Mouse (Mus musculus): ENCODE data around the gene Slc35f4. TPM values are rescaled to one million over a fixed set of nuclear protein-coding genes. Genes with fewer than 3 reads are reported as not detected.
A peak's percentile ranks its signal among the peaks of the same experiment; 100 is the strongest.
"Not testable (repeated sequence)": the region's sequence is repeated elsewhere in the genome, so short reads cannot be mapped to it uniquely, and the experiment has no call there.

Slc35f4 gene
- polyA plus RNA-seq, 1 experiment from 2014 or later = 0.13 TPM

DNA sequence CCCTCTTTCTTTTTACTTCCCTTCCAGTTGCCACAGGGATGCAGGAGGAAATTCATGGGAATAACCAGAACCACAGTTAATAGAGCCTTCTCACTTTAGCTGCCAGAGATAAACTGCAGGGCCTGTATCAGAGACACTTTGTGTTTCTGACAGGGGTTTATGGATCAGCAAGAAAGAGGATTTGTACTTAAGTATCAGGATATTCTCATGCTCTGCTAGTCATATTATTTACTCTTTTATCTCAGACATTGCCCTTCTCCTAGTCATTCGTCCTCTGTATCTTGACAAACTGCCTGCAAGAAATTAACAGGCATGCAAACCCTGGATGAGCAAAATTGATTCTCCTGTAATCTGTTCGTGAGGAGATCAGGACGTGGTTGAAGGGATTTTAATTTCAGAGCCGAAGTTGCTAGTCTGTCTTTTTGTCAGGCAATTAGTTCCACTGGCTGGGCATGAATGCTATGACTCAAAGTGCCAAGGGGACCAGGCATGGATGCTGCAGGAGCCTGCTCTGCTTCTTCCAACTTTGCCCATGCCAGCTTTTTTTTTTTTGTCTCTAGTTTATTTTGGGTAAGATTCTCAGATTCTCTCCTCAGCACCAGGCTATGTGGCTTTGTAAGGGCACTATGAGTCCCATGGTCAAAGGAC is 231.9 kb downstream of the Slc35f4 start:
- H3K4me1 ChIP-seq (replicated peaks; ENCODE audit: control insufficient read depth, insufficient read depth, low read length) = no peaks in the 10 kb centered on the region
- H3K4me2 ChIP-seq (replicated peaks; ENCODE audit: low read depth) = no peak overlapping the region
- H3K4me3 ChIP-seq (ENCODE audit: low read depth, low read length) = no peak overlapping the region
- TF ChIP-seq CTCF (IDR thresholded peaks at IDR 0.05; ENCODE audit: low read depth) = no peak
- ATAC-seq = no peak
- no peaks in the 10 kb centered on the region for H3K36me3 ChIP-seq (ENCODE audit: control insufficient read depth, insufficient read depth)
- 41% methylated on average over 4 of the region's 4 CpGs for WGBS
- no peaks in the 10 kb centered on the region for H3K27me3 ChIP-seq (replicated peaks; ENCODE audit: control insufficient read depth, insufficient read depth, low read length)
- H3K9me3 ChIP-seq (ENCODE audit: control insufficient read depth) = no peaks in the 10 kb centered on the region
- no peak overlapping the region for H3K9ac ChIP-seq (ENCODE audit: low read depth, low read length)
- H3K27ac ChIP-seq (ENCODE audit: low read depth, low read length) = no peak overlapping the region

DNA sequence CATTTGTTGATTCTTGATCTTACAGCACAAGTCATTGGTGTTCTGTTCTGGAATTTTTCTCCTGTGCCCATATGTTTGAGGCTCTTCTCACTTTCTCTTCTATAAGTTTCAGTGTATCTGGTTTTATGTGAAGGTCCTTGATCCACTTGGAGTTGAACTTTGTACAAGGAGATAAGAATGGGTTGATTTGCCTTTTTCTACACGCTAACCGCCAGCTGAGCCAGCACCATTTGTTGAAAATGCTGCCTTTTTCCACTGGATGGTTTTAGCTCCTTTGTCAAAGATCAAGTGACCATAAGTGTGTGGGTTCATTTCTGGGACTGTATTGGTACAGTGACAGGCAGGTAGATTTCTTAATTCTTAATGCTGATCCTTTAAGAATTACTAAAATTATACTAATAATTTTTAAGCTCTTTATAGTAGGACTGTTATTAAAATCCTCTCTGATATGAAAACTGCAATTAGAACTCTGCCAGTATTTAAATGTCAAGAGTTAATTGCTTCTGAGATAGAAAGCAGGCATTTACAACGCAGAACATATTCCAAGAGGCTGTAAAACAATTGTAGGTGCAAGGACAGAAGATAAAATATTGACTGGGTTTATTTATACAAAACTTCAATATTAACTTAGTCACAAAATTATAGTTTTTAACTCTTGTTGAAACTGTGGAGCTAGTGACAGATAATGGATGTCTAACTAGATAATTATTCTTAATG is 235.7 kb downstream of the Slc35f4 start:
- peak; percentile 51; the same call in 1 of the 2 replicates for ATAC-seq
- WGBS = 46% methylated on average over 3 of the region's 3 CpGs
- no peak for TF ChIP-seq CTCF (IDR thresholded peaks at IDR 0.05; ENCODE audit: low read depth)
- H3K4me1 ChIP-seq (replicated peaks; ENCODE audit: control insufficient read depth, insufficient read depth, low read length) = no peaks in the 10 kb centered on the region
- H3K9ac ChIP-seq (ENCODE audit: low read depth, low read length) = no peak overlapping the region
- H3K9me3 ChIP-seq (ENCODE audit: control insufficient read depth) = no peaks in the 10 kb centered on the region
- H3K4me2 ChIP-seq (replicated peaks; ENCODE audit: low read depth) = no peak overlapping the region
- H3K27ac ChIP-seq (ENCODE audit: low read depth, low read length) = no peak overlapping the region
- H3K27me3 ChIP-seq (replicated peaks; ENCODE audit: control insufficient read depth, insufficient read depth, low read length) = no peaks in the 10 kb centered on the region
- no peaks in the 10 kb centered on the region for H3K36me3 ChIP-seq (ENCODE audit: control insufficient read depth, insufficient read depth)
- no peak overlapping the region for H3K4me3 ChIP-seq (ENCODE audit: low read depth, low read length)

DNA sequence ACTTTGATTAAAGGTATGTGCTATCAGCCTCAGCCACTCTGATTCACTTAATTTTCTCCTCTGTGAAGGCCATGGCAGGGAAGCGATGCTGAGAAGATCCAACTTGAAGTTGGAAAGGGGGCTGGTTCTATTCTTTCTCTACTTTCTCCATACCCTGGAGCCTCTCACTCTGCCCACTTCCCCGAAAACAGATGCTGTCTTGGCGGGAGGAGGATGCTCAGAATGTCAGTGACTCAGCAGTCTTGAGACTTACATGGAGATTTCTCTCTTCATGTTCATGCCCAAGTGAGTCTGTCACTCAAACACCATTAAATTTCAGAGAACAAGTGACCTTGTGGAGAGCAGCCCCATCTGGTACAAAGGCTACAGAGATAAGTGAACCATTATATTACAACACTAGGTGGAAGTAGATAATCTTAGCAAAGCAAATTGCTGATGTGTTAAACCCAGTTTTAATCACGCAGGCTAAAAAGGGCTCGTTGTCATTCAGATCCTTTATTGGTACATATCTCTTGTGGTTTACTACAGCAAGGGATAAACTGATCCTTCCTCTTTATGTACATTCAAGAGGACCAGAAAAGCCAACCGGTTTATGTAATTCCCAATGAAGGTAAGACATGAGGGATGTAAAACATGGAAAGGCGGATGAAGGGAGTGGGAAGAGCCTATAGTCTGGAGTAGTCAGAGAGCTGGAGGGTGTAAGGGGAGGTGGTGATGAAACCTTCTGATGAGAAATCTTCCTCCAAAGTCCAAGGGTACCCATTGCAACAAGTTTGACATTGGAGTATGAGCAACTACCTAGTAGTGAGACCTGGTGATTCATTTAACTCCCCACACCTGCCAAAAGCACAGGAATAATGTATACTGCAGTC is 241.8 kb downstream of the Slc35f4 start:
- TF ChIP-seq CTCF (IDR thresholded peaks at IDR 0.05; ENCODE audit: low read depth) = peak; percentile 39
- Histone ChIP-seq H3K9ac (ENCODE audit: low read depth, low read length) (no peak overlapping the region), H3K36me3 (ENCODE audit: control insufficient read depth, insufficient read depth) (no peaks in the 10 kb centered on the region), H3K4me2 (replicated peaks; ENCODE audit: low read depth) (0 out of 2 replicates have a peak overlapping the region, but pooled peaks have one; percentile 13), H3K27ac (ENCODE audit: low read depth, low read length) (peak overlapping the region; percentile 35), H3K27me3 (replicated peaks; ENCODE audit: control insufficient read depth, insufficient read depth, low read length) (no peaks in the 10 kb centered on the region), H3K4me3 (ENCODE audit: low read depth, low read length) (no peak overlapping the region), H3K4me1 (replicated peaks; ENCODE audit: control insufficient read depth, insufficient read depth, low read length) (no peaks in the 10 kb centered on the region), H3K9me3 (ENCODE audit: control insufficient read depth) (no peaks in the 10 kb centered on the region)
- 45% methylated on average over 7 of the region's 7 CpGs for WGBS
- peak; percentile 90 for ATAC-seq

DNA sequence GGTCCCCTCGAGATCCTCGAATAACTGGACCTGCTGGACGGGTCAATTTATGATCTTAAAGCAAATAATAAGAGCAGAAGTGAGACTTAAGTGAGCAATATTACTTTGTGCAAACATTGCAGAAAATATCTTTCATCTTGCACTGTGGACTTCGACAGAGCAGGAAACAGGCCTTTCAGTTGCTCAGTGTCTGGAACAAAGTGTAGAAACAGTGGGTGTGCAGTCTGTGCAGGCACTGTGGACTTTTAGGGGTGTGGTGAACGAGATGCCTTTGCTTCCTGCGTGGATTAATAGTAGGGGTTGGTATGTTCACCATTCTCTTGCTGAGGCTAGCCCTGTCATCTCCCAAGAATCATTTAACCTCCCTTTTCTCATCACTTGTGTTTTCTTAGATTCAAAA is 247.0 kb downstream of the Slc35f4 start:
- no peaks in the 10 kb centered on the region for H3K4me1 ChIP-seq (replicated peaks; ENCODE audit: control insufficient read depth, insufficient read depth, low read length)
- TF ChIP-seq CTCF (IDR thresholded peaks at IDR 0.05; ENCODE audit: low read depth) = no peak
- WGBS = 27% methylated on average over 6 of the region's 6 CpGs
- no peaks in the 10 kb centered on the region for H3K9me3 ChIP-seq (ENCODE audit: control insufficient read depth)
- no peak overlapping the region for H3K4me3 ChIP-seq (ENCODE audit: low read depth, low read length)
- ATAC-seq = peak; percentile 97
- peak overlapping the region; percentile 15; the same call in 1 of the 2 replicates for H3K27ac ChIP-seq (ENCODE audit: low read depth, low read length)
- no peaks in the 10 kb centered on the region for H3K36me3 ChIP-seq (ENCODE audit: control insufficient read depth, insufficient read depth)
- no peak overlapping the region for H3K9ac ChIP-seq (ENCODE audit: low read depth, low read length)
- H3K4me2 ChIP-seq (replicated peaks; ENCODE audit: low read depth) = no peak overlapping the region
- no peaks in the 10 kb centered on the region for H3K27me3 ChIP-seq (replicated peaks; ENCODE audit: control insufficient read depth, insufficient read depth, low read length)

DNA sequence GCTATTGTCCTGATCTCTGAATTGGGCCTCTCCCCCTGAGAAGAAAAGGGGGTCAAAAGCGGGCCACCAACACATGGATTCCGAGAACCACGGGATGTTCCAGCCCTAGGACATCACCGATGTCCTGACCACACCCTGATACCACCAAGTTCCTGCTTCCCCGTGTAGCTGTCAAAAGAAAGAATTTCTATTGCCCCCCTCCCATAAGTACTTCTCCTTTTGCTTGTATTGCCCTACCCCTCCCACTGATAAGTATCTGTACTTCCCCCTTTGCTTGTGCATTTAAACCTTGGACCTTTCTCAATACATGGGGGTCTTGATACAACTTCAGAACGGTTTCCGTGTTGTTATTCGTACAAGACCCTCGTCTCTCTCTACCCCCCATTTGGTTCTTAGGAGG is 247.4 kb downstream of the Slc35f4 start:
- not testable (repeated sequence) for H3K36me3 ChIP-seq (ENCODE audit: control insufficient read depth, insufficient read depth); H3K4me3 ChIP-seq (ENCODE audit: low read depth, low read length); H3K27me3 ChIP-seq (replicated peaks; ENCODE audit: control insufficient read depth, insufficient read depth, low read length); H3K9me3 ChIP-seq (ENCODE audit: control insufficient read depth); H3K4me1 ChIP-seq (replicated peaks; ENCODE audit: control insufficient read depth, insufficient read depth, low read length); H3K4me2 ChIP-seq (replicated peaks; ENCODE audit: low read depth); H3K27ac ChIP-seq (ENCODE audit: low read depth, low read length); H3K9ac ChIP-seq (ENCODE audit: low read depth, low read length)
- ATAC-seq = peak; percentile 67
- WGBS = 33% methylated on average over 9 of the region's 9 CpGs

DNA sequence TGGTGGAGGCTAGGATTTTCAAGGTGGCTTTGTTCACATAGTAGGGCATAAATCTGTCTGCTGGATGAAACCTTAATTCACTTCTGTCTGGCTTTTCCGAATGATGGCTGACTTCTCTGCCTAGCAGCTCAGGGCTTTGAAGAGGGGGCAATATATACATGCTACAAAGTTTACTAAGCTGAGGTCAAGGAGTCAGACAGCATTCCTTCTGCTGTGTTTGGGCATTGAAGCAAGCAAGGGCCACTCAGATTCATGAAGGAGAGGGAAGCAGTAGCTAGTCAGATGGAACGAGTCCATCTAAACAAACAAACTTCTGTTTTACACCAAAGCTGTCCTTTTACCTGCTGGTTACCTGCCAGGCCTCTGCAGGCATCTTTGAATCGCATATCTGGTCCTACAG is 248.2 kb downstream of the Slc35f4 start:
- no peak for ATAC-seq
- TF ChIP-seq CTCF (IDR thresholded peaks at IDR 0.05; ENCODE audit: low read depth) = no peak
- 30% methylated on average over 3 of the region's 3 CpGs for WGBS
- Histone ChIP-seq H3K4me3 (ENCODE audit: low read depth, low read length) (no peak overlapping the region), H3K4me1 (replicated peaks; ENCODE audit: control insufficient read depth, insufficient read depth, low read length) (no peaks in the 10 kb centered on the region), H3K27me3 (replicated peaks; ENCODE audit: control insufficient read depth, insufficient read depth, low read length) (no peaks in the 10 kb centered on the region), H3K36me3 (ENCODE audit: control insufficient read depth, insufficient read depth) (no peaks in the 10 kb centered on the region), H3K9me3 (ENCODE audit: control insufficient read depth) (no peaks in the 10 kb centered on the region), H3K9ac (ENCODE audit: low read depth, low read length) (no peak overlapping the region), H3K4me2 (replicated peaks; ENCODE audit: low read depth) (no peak overlapping the region), H3K27ac (ENCODE audit: low read depth, low read length) (no peak overlapping the region)

Measured in intestine, postnatal 0 days (tissue).